Mouse (Mus musculus) kidney, postnatal 14 days (tissue): ENCODE results near the gene Pon3.

ENCODE experiments used
- DNase-seq: peaks from one replicate; pipeline ENCODE4 v3.0.0; 2022; ENCODE audit warnings: mixed read lengths

The Pon3 gene

DNA sequence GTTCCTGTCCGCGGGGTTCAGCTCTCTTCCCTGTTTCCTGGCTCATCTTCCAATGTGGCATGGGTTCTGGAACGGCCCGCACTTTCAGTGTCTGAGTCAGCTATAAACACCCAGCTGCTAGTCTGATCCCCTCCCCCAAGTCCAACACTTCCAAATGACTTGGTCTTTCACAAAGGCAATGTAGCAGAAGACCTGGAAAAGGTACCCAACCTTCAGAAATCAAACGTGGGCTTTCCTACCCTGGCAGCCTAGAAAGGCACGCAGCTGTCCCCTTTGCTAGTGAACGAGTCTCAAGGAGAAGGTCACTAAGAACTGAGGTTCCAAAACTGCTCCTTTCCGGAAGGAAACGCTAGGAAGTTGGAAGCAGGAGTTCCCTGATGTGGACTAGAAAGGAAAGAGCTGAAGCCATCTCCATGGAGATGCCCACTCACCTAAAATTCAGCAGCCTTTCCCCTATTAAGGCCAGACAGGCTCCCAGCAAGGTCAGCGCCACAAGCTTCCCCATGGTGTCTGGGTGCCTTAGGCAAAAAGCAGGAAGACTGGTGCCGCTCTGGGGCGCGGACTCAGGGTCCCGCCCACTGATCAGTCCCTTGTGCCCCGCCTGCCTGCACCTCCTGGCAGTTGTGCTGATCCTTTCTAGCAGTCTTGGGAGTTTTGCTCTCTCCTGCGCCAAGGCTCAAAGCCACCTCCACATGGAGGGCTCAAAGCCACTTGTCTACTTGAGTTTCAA, at the start of gene Pon3:
TSS of gene Pon3 (minus strand) at position 565 of the 730 bp plus-strand sequence.
- DNase-seq, result peak; percentile 69

DNA sequence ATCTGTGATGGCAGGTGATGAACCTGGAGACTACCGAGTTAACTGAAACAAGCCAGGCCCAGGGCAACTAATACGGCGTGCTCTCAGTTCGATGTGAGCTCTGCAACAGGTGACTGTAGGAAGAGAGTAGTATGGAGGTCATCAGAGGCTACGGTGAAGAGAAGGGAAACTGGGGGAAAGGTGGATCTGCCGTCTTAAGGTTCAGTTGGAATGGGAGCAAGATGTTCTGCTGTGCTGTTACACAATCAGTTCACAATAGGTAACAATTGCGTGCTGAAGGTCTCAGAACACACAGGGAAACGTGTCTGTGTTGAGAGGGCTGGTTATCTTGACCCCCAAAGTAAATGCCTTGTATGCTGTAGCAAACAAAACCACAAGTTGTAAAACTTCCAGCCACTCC, 48.9 kb upstream of the Pon3 start:
- DNase-seq, result no peak

DNA sequence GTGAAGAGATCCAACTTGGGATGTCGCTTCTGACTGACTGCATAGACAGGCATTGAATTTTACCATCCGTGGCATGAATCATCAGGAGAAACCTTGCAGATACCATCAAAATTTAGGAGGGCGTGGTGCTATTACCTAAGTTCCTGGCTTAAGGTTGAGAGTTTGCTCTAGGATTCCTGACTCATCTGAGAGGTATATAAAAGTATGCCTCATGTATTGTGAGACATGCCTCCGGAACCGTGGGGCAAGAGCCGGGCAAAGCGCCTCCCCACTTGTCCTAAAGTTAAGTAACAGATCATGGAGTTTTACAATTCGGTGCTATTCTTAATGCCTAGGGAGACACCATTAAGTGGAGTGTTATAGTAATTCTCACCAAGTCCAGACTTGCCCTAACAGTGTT, 44.5 kb upstream of the Pon3 start:
- DNase-seq, result no peak

DNA sequence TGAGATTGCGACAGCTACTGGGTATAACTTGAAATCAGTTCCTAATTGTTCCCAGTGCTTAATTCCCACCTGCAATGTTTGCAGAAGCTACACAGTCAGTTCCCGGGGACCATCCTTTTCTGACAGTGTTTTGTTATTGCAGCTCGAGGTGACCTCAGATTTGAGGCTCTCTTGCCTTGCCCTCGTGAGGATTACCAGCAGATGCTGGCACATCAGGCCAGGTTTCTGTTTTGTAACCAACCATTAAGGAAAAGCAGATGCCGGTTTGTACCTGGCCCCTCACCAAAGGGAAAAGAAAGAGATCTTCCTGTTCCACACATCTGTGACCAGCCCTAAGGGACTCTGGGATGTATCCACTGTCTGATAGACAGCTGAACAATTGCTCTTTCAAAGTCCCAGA, 43.5 kb upstream of the Pon3 start:
- DNase-seq, result no peak

DNA sequence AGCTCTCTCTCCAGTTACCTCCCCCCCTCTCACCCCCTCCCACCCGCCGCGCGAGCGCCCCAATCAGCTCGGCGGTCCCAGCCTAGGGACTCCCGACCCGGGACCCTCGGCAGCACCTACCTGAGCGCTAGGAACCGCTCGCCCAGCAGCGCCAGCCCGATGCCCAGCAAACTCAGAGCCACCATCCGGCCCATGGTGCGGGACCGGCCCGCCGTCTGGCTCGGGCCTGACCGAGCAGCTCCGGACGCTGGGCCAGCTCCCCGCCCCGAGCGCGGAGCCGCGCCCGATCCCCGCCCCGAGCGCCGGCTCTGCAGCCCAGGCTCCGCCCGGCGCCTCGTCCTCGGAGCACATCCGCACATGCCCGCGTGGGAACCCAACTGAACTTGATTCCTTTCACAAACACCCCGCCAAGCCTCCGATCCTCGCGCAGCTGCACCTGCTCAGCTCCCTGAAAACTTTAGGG, 42.0 kb upstream of the Pon3 start, which contains the start of gene Pon2:
TSS of gene Pon2 (minus strand) at position 364 of the 463 bp plus-strand sequence.
- DNase-seq, result peak; percentile 90

DNA sequence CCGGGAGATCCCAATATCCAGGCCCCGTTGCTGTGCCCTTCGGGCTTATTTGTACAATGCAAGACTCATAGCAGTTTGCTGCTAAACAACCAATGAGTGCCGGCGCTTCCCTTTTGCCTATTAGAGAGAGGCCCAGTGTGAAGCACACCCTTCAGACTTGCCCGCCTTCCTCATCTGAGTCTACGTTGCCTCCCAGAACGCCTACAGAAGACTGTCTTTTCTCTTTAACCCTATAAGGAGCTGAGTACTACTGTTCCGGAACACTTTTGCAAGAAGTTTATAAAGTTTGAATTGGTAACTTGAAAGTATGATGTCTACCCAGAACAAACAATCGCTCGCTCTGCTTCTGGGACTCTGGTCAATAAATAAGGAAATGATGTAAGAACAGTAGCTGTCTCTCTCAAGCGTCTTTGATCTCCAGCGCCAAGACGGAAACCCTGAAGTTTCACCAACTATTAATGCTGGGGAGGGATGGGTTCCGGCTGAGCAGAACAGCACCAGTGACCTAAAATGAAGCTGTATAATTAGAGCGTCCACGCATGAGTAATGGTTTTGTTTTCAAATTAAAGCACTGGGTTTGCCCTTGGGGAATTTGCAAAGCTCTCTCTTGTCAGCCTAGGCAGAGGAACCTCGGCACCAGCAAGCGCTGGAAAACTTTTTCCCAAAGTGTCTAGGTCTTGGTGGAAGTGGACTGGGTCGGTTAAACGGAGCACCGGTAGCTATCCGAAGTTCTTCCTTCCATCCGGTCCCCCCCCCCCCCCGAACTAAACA, 41.4 kb upstream of the Pon3 start:
- peak; percentile 65 for DNase-seq

DNA sequence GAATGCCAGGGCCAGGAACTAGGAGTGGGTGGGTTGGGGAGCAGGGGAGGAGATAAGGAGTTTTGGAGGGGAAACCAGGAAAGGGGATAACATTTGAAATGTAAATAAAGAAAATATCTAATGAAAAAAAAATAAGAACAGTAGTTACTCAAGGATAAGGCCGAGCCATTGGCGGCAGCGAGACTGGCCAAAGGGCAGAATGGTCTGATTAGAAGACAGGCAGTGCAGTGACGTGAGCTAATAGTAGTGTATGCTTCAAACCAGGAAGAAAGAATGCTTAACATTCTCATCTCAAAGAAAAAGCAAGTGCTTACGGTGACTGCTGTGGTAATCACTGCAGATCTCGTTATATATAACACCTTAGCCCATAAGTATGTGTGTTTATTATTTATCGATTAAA, 40.0 kb upstream of the Pon3 start:
- no peak for DNase-seq

DNA sequence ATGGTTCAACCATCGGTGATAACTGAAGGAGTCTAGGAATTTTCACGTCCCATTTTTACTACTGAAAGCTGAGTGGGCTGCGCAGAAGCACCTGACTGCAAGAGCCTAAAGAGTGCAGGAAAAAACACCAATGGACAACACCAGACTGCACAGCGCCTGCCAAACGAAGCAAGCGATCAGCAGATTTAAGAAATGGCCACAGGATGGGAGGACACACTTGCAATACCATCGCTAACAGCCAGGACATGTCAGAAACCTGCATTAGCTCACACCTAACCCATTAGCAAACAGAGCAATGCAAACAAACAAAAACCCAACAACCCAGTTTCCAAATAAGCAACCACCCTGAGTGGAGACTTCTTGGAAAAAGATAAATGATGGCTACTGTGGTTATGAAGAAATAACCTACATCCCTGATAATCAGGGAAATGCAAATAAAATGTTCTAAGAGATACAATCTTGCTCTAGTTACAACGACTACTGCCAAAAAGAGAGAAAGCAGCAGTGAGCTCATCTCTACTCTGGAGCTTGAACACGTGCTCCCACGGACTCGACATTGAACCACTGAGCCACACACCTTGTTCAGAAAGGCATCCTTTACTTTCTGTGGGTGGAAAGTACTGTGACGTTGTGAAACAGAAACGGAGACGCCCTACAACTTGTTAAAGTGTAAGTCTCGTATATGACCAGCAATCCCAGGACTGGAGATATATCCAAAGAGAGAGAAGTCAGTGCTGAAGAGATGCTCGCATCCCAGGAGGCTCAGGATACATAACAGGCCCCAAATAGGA, 38.8 kb upstream of the Pon3 start:
- no peak for DNase-seq

DNA sequence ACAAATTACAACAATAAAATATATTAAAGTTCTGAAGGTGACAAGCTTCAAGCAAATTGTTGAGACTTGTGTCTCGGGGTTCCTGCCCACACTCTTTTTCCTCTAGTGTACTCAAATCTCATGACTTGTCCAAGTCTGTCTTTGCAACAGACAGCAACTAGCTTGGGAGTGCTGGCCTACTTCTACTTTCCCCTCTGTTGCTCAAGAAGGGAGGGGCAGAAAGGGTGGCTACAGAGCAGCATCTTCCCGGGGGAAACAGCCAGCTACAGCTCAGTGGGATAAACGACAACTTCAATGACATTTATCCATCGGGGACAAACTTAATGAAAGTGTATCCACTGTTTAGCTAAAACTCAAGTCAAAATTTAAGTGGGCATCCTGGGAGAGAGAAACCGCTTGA, 36.8 kb upstream of the Pon3 start:
- DNase-seq, result no peak

DNA sequence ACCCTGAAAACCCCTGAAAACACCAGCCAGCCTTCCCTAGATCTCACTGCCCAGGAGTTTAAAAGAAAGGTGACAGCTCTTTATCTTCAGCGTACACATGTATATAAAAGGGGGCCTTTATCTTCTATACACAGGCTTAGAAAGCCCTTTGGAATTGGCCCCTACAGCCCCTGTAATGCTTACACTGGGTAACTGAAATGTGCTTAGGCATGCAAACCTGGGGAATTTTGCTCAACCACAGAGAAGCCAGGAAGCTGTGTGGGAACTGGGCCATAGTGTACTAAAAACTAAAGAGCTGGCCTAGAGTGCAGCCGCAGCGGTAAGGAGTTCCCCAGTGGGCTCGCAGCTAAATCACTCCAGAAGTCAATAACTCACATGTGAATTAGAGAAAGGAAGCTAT, 35.4 kb upstream of the Pon3 start:
- DNase-seq, result peak; percentile 12

DNA sequence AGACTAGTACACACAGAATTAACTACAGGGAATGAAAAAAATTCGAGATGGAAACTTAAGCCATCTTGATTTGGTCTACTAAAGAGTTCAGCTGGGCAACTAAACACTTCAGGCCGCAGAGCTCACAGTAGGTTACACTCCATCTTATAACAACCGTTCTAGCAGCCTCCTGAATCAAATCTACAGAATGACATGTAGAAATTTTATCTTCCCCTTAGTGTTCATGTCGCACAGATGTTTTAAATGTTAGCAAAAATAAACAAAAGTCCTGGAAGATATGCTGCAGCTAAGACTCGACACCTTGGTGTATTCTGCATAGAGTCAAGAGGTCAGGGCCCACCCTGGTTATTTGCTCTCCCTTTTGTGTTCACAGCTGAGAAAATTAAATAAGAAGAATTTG, 31.8 kb upstream of the Pon3 start:
- DNase-seq, result no peak

DNA sequence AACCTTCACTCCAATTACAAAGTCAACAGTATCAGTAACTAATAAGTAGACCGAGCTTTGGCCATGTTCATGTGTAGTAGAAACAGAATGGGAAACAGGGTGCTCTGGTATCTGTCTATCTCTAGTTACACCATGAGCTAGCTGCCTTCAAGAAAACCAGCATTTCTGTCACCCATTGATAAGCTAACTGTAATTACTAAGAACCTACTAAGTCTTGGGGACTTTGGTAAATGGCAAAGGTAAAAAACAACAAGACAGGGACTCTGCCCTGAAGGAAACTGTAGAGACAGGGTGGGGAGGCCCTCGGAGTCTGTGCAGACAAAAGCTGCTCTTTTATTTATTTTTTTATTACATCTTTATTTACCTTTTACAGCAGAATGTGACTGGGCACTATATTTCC, 31.3 kb upstream of the Pon3 start:
- DNase-seq, result no peak

DNA sequence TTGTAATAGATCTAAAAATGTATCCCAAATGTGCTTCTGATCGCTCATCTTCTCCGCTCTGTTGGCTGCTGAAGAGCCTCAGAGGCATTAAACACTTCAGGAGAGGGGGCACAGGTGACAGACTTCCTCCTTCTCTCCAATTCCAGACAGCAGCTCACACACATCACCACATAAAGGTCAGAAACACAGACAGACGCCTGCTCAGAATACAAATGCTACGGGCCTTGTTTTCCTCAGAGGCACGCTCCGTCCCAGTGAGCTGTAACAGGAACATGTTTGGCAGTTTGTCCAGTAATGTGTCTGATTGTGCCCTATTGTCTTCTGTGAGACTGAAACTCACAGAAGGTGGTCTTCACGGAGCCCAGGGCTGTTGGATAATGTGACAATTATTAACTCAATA, 26.3 kb upstream of the Pon3 start:
- DNase-seq, result no peak

DNA sequence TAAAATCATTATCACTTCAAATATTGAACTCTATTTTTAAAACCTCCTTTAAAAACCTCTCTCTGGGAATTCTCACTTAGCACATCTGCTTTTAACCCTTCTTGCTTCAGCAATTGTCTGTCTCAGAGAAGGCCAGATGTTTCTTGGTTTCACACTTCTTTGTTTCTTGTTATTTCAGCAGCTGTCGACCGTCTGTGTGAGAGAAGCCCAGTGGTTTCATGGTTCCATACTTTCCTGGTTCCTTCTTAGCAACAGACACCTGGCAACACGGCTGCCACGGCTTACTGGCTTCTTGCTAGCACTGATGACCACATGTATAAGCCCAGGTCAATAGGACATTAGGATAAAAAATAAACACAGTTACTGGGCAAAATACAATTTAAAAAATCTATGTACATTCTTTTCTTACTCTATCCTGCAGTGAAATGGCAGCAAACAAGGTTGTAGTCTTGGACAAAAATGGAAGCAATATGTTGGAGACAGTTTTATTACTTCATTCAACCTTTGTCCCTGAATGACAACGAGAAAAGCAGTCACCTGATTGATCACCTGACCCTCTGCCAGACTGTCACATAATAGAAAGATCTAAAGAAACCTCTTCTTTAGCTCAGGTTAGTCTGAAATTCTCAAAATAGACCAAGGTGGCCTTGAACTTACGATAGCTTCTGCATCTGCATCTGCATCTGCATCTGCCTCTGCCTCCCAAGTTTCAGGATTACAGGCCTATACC, 24.7 kb upstream of the Pon3 start:
- DNase-seq, result no peak

DNA sequence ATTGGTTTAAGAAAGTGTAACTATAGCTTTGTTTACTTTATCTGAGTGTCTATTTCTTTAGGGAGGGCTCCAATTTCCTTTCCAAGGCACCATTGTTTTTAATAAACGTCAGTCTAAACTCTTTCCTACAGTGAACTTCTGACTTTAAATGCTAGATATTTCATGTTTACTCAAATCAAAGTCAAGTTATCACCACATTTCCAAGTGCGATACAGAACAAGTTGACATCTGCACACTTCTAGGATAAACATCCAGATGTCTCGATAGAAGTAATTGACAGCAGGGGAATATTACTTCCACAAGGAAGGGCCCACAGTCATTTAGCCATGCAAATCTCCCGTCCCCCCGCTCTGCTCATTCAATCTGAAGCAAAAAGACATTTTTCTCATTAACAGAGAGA, 21.9 kb upstream of the Pon3 start:
- no peak for DNase-seq

DNA sequence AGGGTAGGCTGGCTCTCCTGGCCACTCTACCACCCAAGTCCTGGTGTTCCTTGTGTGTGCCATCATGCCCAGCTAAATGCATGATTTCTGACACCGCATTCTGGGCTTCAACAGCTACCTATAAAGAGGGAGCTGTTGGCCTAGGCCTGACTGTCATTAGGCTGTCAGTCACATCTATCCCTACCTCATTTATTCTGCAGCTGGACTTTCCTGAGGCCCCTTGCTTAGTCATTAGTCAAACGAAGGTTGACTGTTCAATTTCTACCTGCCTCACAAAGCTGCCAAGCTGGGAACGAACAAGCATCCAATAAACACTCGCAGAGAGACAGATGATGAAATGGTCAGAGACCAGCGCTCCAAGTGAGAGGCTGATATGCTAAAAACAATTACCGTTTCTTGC, 13.6 kb upstream of the Pon3 start:
- no peak for DNase-seq

DNA sequence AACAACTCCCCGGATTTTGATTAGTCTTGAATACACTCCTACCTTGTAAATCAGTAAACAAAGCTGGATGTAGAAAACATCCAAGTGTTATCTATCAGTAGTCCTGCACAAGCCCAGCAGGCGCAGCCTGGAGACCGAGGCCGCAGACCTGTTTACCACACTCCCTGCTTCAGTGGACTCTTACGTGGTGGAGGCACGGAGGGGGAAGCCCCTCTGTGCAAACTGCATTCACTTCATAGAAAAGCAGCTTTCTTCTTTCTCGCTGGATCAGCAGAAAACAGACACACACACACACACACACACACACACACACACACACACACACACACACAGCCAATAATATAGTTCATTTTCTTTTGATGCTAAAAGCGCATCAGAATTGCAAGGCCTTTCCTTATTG, 8.7 kb upstream of the Pon3 start:
- no peak for DNase-seq

DNA sequence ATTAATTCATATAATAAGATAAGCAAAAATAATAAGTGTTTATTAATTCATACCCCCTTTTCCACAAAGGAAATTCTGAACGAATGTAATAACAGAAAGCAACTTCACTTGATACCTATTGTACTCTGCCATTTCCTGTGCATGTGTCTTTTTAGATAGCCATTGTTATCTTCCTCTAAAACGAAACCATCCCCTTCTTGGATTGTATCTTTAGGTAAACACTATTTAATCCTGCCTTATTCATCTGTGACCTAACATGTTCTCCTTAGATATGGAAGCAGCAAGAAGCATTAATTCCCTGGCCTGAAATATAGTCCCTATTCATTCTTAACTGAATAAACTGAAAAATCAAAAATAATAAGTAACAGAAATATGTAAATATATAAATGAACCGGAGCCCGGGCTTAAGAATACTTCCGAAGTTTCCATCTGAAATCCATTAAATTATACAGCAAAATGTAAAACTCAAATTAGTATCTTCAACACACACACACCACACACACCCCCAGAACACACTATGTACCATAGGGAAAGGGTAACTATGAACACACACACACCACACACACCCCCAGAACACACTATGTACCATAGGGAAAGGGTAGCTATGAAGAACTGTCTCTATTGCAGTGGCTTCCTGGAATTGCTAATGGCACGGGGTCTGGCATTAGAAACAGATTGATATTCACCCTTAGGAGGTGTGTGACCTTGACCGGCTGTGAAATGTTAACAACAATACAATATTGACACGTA, 7.3 kb upstream of the Pon3 start:
- no peak for DNase-seq

DNA sequence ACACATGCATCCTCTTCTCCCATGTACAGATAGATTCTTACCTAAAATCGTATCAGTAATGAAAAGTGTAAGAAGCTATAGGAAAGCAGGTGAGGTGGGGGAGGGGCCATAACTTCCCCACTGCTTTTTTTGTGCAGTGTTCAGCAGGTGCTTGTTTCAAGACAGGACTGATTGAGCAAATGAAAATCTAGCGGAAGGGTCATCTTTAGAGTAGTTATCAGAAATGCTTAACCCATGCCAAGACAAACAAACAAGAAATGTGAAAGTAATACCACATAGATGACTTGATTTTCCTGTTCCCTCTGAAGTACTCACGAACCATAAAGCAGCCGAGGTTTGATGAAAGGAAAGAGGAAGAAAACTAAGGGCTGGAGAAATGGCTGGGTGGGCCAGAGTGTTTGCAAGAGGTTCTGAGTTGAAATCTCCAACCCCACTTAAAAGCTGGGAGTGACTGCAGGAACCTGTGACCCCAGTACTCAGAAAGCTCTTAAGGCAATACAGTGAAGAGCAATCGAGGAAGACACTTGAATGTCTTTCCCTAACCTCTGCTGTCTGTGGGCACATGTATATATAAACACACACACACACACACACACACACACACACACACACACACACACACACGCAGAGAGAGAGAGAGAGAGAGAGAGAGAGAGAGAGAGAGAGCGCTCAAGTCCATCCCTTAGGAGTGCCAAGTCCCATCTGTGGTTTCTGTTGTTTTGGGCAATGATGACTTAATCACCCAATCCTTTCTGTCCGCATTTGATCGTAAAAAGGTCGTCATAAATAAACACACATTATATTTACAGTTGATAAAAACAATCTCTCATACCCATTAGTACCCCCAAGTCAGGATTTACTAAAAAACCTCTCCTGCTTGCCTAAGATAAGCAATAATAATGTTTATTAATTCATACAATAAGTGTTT, 6.5 kb upstream of the Pon3 start:
- DNase-seq, result no peak

DNA sequence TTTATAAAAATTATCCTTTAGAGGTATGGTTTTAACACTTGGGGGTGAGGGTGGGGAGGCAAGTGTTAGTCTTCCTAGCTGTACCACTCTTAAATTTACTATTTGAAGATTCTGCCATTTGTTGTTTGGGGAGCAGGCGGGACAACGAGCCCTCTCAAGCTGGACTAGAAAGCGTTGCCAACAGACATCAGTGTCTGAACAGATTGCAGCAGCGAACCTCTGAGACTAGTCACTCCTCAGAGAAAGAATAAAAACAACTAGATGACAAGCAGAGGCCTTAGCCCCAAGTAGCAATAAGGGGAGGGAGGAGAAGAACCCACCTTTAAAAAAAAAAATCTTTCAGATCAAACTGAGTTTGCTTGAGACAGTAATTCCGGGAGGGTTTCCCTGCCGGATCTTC, 795 bp downstream of the Pon3 start:
- DNase-seq, result no peak

DNA sequence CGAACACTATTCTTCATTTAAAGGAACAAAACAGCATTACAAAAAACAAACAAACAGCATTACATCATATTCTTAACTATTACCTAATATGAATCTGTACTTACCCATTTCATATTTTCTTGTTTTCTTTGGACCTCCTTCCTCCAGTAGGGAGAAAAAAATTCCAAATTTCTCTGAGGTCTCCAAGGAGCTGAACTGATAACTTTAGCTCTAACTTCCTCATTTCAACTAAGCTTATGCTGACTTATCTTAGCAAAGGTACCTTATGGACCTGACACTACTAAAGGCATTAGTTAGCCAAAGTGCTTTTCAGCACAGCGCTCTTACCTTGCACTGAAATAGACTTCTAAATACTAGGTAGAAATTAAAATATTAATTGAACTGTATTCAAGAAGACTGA, 1.2 kb downstream of the Pon3 start:
- no peak for DNase-seq
